Mouse (Mus musculus) urinary bladder, postnatal 36 days (tissue): ENCODE results near the gene Gm45062.

ENCODE experiments used
- DNase-seq, 2 experiments: peaks; one replicate each; pipeline ENCODE4 v3.0.0; 2022; ENCODE audit warnings: low spot score in 2 of 2, mixed read lengths in 1 of 2

The Gm45062 gene

GRCm38 (mm10) chr6:8368198-8368864 is 109.1 kb downstream of the Gm45062 start:
- no peak for DNase-seq

DNA sequence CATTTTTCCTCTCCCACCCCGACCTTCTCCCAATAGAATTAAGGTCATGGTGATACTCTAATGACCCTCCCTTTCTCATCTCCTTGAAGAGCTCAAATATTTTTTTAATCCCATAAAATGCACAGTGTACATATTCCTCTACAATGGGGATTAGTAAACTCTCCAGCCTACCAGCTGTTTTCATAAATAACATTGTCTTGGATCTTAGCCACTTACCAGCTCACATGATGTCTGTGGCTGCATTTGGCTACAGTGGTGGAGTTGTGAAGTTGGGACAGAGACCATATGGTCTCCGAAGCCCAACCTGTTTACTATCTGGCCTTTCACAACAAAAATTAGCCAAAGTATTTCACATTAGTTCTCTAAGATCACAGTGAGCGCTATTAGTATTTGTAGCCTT is 111.4 kb downstream of the Gm45062 start:
- no peak for DNase-seq

- no peak for DNase-seq
Measured at GRCm38 (mm10) chr6:8373051-8373450, 113.8 kb downstream of the Gm45062 start.

DNA sequence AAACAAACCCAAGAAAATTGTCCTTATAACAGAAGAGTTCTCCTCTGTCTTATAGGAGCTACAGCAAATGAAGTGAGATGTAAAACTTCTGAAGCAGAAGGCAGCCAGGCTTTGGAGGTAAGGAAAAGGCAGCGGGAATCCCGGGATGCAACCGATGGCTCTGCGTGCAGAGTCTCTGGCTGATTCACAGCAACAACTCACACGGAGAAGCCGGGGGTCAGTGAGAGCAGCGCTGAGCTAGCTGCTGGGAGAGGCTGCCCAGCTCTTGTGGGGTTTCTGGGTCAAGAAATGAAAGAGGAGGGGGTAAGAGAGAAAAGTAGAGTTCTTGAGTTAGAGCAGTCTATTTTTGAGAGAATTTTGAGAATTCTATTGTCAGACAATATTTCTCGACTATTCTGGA is 114.6 kb downstream of the Gm45062 start:
- DNase-seq: no peak

- DNase-seq: no peak
Measured at GRCm38 (mm10) chr6:8374290-8374689, 115.0 kb downstream of the Gm45062 start.

DNA sequence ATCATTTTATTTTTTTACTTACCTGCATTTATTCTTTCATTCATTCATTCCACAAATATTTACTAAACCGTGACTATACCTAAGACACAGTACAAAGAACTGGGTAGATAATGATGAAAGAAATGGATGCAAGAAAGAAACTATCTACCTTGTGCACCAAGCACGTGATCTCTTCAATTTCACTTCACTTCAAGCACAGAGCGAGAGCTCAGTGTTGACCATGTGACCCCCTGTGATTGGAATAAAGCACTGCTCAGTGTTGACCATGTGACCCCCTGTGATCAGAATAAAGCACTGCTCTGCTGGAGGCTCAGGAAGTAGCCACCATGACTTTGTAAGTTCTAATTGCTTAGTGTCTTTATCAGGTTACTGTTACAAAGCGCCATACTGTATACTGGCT is 115.5 kb downstream of the Gm45062 start:
- no peak for DNase-seq

GRCm38 (mm10) chr6:8376351-8376750 is 117.1 kb downstream of the Gm45062 start:
- DNase-seq: no peak

DNA sequence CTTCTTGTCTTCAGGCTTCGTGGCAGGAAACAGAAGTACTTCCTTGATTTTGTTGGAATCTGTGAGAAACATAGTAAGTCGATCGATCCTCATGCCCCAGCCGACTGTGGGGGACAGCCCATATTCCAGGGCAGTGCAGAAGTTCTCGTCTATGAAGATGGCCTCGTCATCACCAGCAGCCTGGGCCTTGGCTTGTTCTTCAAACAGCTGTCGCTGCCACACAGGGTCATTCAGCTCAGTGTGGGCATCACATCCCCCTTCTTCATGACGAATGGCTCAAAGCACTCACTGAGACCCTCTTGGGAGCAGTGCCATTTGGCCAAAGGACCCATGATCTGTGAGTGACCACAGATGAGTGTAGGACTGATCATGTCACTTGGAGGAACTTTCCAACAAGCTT is 118.4 kb downstream of the Gm45062 start:
- no peak for DNase-seq

GRCm38 (mm10) chr6:8389307-8389706 is 130.1 kb downstream of the Gm45062 start:
- no peak for DNase-seq

- DNase-seq: no peak
Measured at GRCm38 (mm10) chr6:8390296-8390695, 131.0 kb downstream of the Gm45062 start.

- no peak for DNase-seq
Measured at GRCm38 (mm10) chr6:8390935-8391334, 131.7 kb downstream of the Gm45062 start.

- DNase-seq: no peak
Measured at GRCm38 (mm10) chr6:8393029-8393428, 133.8 kb downstream of the Gm45062 start.

GRCm38 (mm10) chr6:8394044-8394443 is 134.8 kb downstream of the Gm45062 start:
- DNase-seq: no peak

- no peak for DNase-seq
Measured at GRCm38 (mm10) chr6:8395061-8395460, 135.8 kb downstream of the Gm45062 start.

DNA sequence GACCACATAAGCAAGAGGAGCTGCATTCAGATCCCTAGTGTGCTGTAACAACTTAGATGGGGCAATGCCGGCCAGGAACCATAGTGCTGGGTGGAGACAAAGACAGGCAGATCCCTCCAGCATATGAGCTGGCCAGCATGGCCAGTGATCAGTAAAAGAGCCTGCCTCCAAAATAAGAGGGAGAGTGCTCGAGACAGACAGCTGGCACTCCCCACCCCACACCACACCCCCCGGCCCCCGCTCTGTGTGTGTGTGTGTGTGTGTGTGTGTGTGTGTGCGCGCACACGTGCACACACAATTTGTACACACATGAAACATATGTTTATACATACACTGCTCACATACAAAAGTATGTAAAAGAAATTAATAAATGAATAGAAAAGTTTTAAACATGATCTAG is 138.0 kb downstream of the Gm45062 start:
- no peak for DNase-seq

GRCm38 (mm10) chr6:8399710-8400109 is 140.5 kb downstream of the Gm45062 start:
- DNase-seq: no peak

DNA sequence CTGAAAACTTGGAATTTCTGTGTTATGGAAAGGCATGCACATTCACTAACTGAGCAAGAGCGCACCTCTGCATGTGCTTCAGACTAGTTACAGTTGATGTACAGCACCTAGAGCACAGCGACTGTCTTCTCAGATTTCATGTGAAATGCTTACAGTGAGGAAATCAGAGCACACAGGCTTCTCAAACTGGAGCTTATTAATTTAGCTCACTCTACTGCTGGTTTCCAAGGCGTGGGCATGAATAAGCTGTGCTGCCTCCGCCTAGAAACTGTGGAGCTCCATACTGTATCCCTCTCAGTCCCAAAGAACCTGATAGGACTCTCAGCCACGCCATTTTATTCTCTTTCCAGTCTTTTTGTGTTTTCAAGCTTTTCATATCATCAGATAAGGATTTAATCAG is 143.9 kb downstream of the Gm45062 start:
- DNase-seq: no peak

- no peak for DNase-seq
Measured at GRCm38 (mm10) chr6:8405844-8406243, 146.6 kb downstream of the Gm45062 start.

- no peak for DNase-seq
Measured at GRCm38 (mm10) chr6:8408332-8408731, 149.1 kb downstream of the Gm45062 start.

GRCm38 (mm10) chr6:8409865-8410264 is 150.6 kb downstream of the Gm45062 start:
- DNase-seq: no peak

GRCm38 (mm10) chr6:8412845-8413598 is 153.8 kb downstream of the Gm45062 start:
- no peak for DNase-seq

- no peak for DNase-seq
Measured at GRCm38 (mm10) chr6:8414020-8414419, 154.8 kb downstream of the Gm45062 start.

GRCm38 (mm10) chr6:8415823-8416222 is 156.6 kb downstream of the Gm45062 start:
- no peak for DNase-seq
